Mouse (Mus musculus) adrenal gland, adult (tissue): ENCODE data around the gene Cntn5.

Experiments used
- DNase-seq, 2 experiments: peaks; one replicate each; pipeline ENCODE4 v3.0.0; 2022 to 2023; ENCODE audit warnings: low spot score in 1 of 2; ENCODE audit not compliant: inconsistent age in 2 of 2

Cntn5 gene

GRCm38 (mm10) chr9:10233364-10233763, 671.2 kb downstream of the Cntn5 start:
- DNase-seq = no peak

- DNase-seq = no peak
Observed at GRCm38 (mm10) chr9:10232066-10232465, 672.5 kb downstream of the Cntn5 start.

- no peak for DNase-seq
Observed at GRCm38 (mm10) chr9:10230973-10231372, 673.6 kb downstream of the Cntn5 start.

GRCm38 (mm10) chr9:10229716-10230115, 674.9 kb downstream of the Cntn5 start:
- DNase-seq = no peak

GRCm38 (mm10) chr9:10226013-10226412, 678.6 kb downstream of the Cntn5 start:
- DNase-seq = no peak

- DNase-seq = no peak
Observed at GRCm38 (mm10) chr9:10186063-10186462, 718.5 kb downstream of the Cntn5 start.

GRCm38 (mm10) chr9:10170526-10170925, 734.0 kb downstream of the Cntn5 start:
- no peak for DNase-seq

- no peak for DNase-seq
Observed at GRCm38 (mm10) chr9:10121350-10122057, 783.1 kb downstream of the Cntn5 start.

GRCm38 (mm10) chr9:10116581-10116980, 788.0 kb downstream of the Cntn5 start:
- DNase-seq = no peak

- DNase-seq = no peak
Observed at GRCm38 (mm10) chr9:10109156-10109555, 795.4 kb downstream of the Cntn5 start.

GRCm38 (mm10) chr9:10107861-10108260, 796.7 kb downstream of the Cntn5 start:
- DNase-seq = no peak

GRCm38 (mm10) chr9:10101812-10102440, 802.6 kb downstream of the Cntn5 start:
- DNase-seq = no peak

GRCm38 (mm10) chr9:10076282-10076681, 828.3 kb downstream of the Cntn5 start:
- DNase-seq = no peak

GRCm38 (mm10) chr9:10073401-10073800, 831.2 kb downstream of the Cntn5 start:
- no peak for DNase-seq

GRCm38 (mm10) chr9:10072860-10073259, 831.7 kb downstream of the Cntn5 start:
- no peak for DNase-seq

GRCm38 (mm10) chr9:10071271-10071670, 833.3 kb downstream of the Cntn5 start:
- no peak for DNase-seq

- DNase-seq = no peak
Observed at GRCm38 (mm10) chr9:10044969-10045789, 859.4 kb downstream of the Cntn5 start.

GRCm38 (mm10) chr9:10043001-10043400, 861.6 kb downstream of the Cntn5 start:
- DNase-seq = no peak

GRCm38 (mm10) chr9:10015129-10015528, 889.4 kb downstream of the Cntn5 start:
- DNase-seq = no peak

- no peak for DNase-seq
Observed at GRCm38 (mm10) chr9:9984028-9984427, 920.5 kb downstream of the Cntn5 start.

GRCm38 (mm10) chr9:9983220-9983619, 921.4 kb downstream of the Cntn5 start:
- no peak for DNase-seq

- no peak for DNase-seq
Observed at GRCm38 (mm10) chr9:9965370-9965769, 939.2 kb downstream of the Cntn5 start.
